Mouse (Mus musculus): Measurements from ENCODE around the gene Pnp2. TPM values are rescaled to one million over a fixed set of nuclear protein-coding genes. Genes with fewer than 3 reads are reported as not detected.

Pnp2 gene
- total and polyA plus RNA-seq, 2 experiments from 2014 or later: 1.00 to 1.6 TPM

- DNase-seq (no peak), ATAC-seq (no peak)
- no peak overlapping the region for H3K27ac ChIP-seq (ENCODE audit: low read depth, low read length)
- no peaks in the 10 kb centered on the region for H3K36me3 ChIP-seq (ENCODE audit: insufficient read depth)
- 90% methylated on average over 6 of the region's 6 CpGs for WGBS
- no peak overlapping the region for H3K9ac ChIP-seq
- H3K9me3 ChIP-seq (ENCODE audit: low read length): no peaks in the 10 kb centered on the region
- H3K27me3 ChIP-seq (ENCODE audit: insufficient read depth, low read length): no peaks in the 10 kb centered on the region
- H3K4me2 ChIP-seq (ENCODE audit: low read depth): no peak overlapping the region
- no peak overlapping the region for H3K4me3 ChIP-seq (ENCODE audit: low read depth, low read length)
- no peaks in the 10 kb centered on the region; the same call in 1 of the 2 replicates for H3K4me1 ChIP-seq (ENCODE audit: insufficient read depth)
- TF ChIP-seq CTCF (IDR thresholded peaks at IDR 0.05; ENCODE audit: low read depth): no peak
Measured at GRCm38 (mm10) chr14:51009572-51009971, 53.8 kb downstream of the Pnp2 start.

Other genes starting within 250 kb of the Pnp2 start
- gene Olfr748, start 248.6 kb upstream of the Pnp2 start, total RNA-seq (2014; rRNA removed): not detected in 2 replicates
- gene Olfr748, start 248.6 kb upstream of the Pnp2 start, polyA plus RNA-seq (2015; fragmentation: Nextera tagmentation; extraction: Ambion mirVana): not detected in 2 replicates
- not detected in 2 replicates for gene Olfr749, start 210.9 kb upstream of the Pnp2 start, total RNA-seq (2014; rRNA removed)
- gene Olfr749, start 210.9 kb upstream of the Pnp2 start, polyA plus RNA-seq (2015; fragmentation: Nextera tagmentation; extraction: Ambion mirVana): not detected in 2 replicates
- 101 and 114 TPM in 2 replicates for gene Ttc5, start 170.5 kb upstream of the Pnp2 start, total RNA-seq (2014; rRNA removed)
- 92.8 and 100 TPM in 2 replicates for gene Ttc5, start 170.5 kb upstream of the Pnp2 start, polyA plus RNA-seq (2015; fragmentation: Nextera tagmentation; extraction: Ambion mirVana)
- gene Ccnb1ip1, start 148.3 kb upstream of the Pnp2 start, total RNA-seq (2014; rRNA removed): 0.19 TPM in 1 of 2 replicates, not detected in the other
- gene Ccnb1ip1, start 148.3 kb upstream of the Pnp2 start, polyA plus RNA-seq (2015; fragmentation: Nextera tagmentation; extraction: Ambion mirVana): 0.09 TPM in 1 of 2 replicates, not detected in the other
- gene Parp2, start 148.2 kb upstream of the Pnp2 start, total RNA-seq (2014; rRNA removed): 33.2 and 35.7 TPM in 2 replicates
- 30.3 and 34.4 TPM in 2 replicates for gene Parp2, start 148.2 kb upstream of the Pnp2 start, polyA plus RNA-seq (2015; fragmentation: Nextera tagmentation; extraction: Ambion mirVana)
- gene Tep1, start 85.4 kb upstream of the Pnp2 start, total RNA-seq (2014; rRNA removed): 2.4 and 2.5 TPM in 2 replicates
- gene Tep1, start 85.4 kb upstream of the Pnp2 start, polyA plus RNA-seq (2015; fragmentation: Nextera tagmentation; extraction: Ambion mirVana): 1.1 and 1.2 TPM in 2 replicates
- 1.1 and 2.8 TPM in 2 replicates for gene Klhl33, start 58.5 kb upstream of the Pnp2 start, total RNA-seq (2014; rRNA removed)
- 0.70 and 0.80 TPM in 2 replicates for gene Klhl33, start 58.5 kb upstream of the Pnp2 start, polyA plus RNA-seq (2015; fragmentation: Nextera tagmentation; extraction: Ambion mirVana)
- 75.2 and 102 TPM in 2 replicates for gene Osgep, start 31.1 kb upstream of the Pnp2 start, total RNA-seq (2014; rRNA removed)
- 79.1 and 87.6 TPM in 2 replicates for gene Osgep, start 31.1 kb upstream of the Pnp2 start, polyA plus RNA-seq (2015; fragmentation: Nextera tagmentation; extraction: Ambion mirVana)
- gene Apex1, start 31.0 kb upstream of the Pnp2 start, total RNA-seq (2014; rRNA removed): 134 and 150 TPM in 2 replicates
- 193 and 233 TPM in 2 replicates for gene Apex1, start 31.0 kb upstream of the Pnp2 start, polyA plus RNA-seq (2015; fragmentation: Nextera tagmentation; extraction: Ambion mirVana)
- gene Pip4p1, start 25.1 kb upstream of the Pnp2 start, total RNA-seq (2014; rRNA removed): 54.8 and 61.9 TPM in 2 replicates
- 97.2 and 103 TPM in 2 replicates for gene Pip4p1, start 25.1 kb upstream of the Pnp2 start, polyA plus RNA-seq (2015; fragmentation: Nextera tagmentation; extraction: Ambion mirVana)
- gene Pnp, start 24.9 kb upstream of the Pnp2 start, total RNA-seq (2014; rRNA removed): 16.7 and 20.0 TPM in 2 replicates
- 11.3 and 13.1 TPM in 2 replicates for gene Pnp, start 24.9 kb upstream of the Pnp2 start, polyA plus RNA-seq (2015; fragmentation: Nextera tagmentation; extraction: Ambion mirVana)
- gene Gm49342, start 11.5 kb upstream of the Pnp2 start, total RNA-seq (2014; rRNA removed): 13.1 and 19.0 TPM in 2 replicates
- not detected in 2 replicates for gene Gm49342, start 11.5 kb upstream of the Pnp2 start, polyA plus RNA-seq (2015; fragmentation: Nextera tagmentation; extraction: Ambion mirVana)
- gene Rnase10, start 51.8 kb downstream of the Pnp2 start, total RNA-seq (2014; rRNA removed): not detected in 2 replicates
- gene Rnase10, start 51.8 kb downstream of the Pnp2 start, polyA plus RNA-seq (2015; fragmentation: Nextera tagmentation; extraction: Ambion mirVana): not detected in 2 replicates
- not detected in 2 replicates for gene Rnase9, start 85.9 kb downstream of the Pnp2 start, total RNA-seq (2014; rRNA removed)
- gene Rnase9, start 85.9 kb downstream of the Pnp2 start, polyA plus RNA-seq (2015; fragmentation: Nextera tagmentation; extraction: Ambion mirVana): not detected in 2 replicates
- gene Rnase11, start 94.2 kb downstream of the Pnp2 start, total RNA-seq (2014; rRNA removed): not detected in 2 replicates
- not detected in 2 replicates for gene Rnase11, start 94.2 kb downstream of the Pnp2 start, polyA plus RNA-seq (2015; fragmentation: Nextera tagmentation; extraction: Ambion mirVana)
- not detected in 2 replicates for gene Rnase12, start 101.7 kb downstream of the Pnp2 start, total RNA-seq (2014; rRNA removed)
- 0.38 TPM in 1 of 2 replicates, not detected in the other for gene Rnase12, start 101.7 kb downstream of the Pnp2 start, polyA plus RNA-seq (2015; fragmentation: Nextera tagmentation; extraction: Ambion mirVana)
- gene Olfr750, start 118.4 kb downstream of the Pnp2 start, total RNA-seq (2014; rRNA removed): not detected in 2 replicates
- 0.08 TPM in 1 of 2 replicates, not detected in the other for gene Olfr750, start 118.4 kb downstream of the Pnp2 start, polyA plus RNA-seq (2015; fragmentation: Nextera tagmentation; extraction: Ambion mirVana)
- 23.2 and 27.7 TPM in 2 replicates for gene Rnase4, start 135.1 kb downstream of the Pnp2 start, total RNA-seq (2014; rRNA removed)
- gene Rnase4, start 135.1 kb downstream of the Pnp2 start, polyA plus RNA-seq (2015; fragmentation: Nextera tagmentation; extraction: Ambion mirVana): 15.8 and 16.3 TPM in 2 replicates
- gene Ang, start 135.2 kb downstream of the Pnp2 start, total RNA-seq (2014; rRNA removed): 0.62 and 4.9 TPM in 2 replicates
- gene Ang, start 135.2 kb downstream of the Pnp2 start, polyA plus RNA-seq (2015; fragmentation: Nextera tagmentation; extraction: Ambion mirVana): 2.8 and 4.0 TPM in 2 replicates
- 0.15 TPM in 1 of 2 replicates, not detected in the other for gene Eddm3b, start 158.4 kb downstream of the Pnp2 start, total RNA-seq (2014; rRNA removed)
- 0.22 TPM in 1 of 2 replicates, not detected in the other for gene Eddm3b, start 158.4 kb downstream of the Pnp2 start, polyA plus RNA-seq (2015; fragmentation: Nextera tagmentation; extraction: Ambion mirVana)
- gene Rnase6, start 167.9 kb downstream of the Pnp2 start, total RNA-seq (2014; rRNA removed): 0.77 and 2.7 TPM in 2 replicates
- 1.3 and 1.4 TPM in 2 replicates for gene Rnase6, start 167.9 kb downstream of the Pnp2 start, polyA plus RNA-seq (2015; fragmentation: Nextera tagmentation; extraction: Ambion mirVana)
- not detected in 2 replicates for gene Rnase1, start 190.8 kb downstream of the Pnp2 start, total RNA-seq (2014; rRNA removed)
- gene Rnase1, start 190.8 kb downstream of the Pnp2 start, polyA plus RNA-seq (2015; fragmentation: Nextera tagmentation; extraction: Ambion mirVana): 0.21 TPM in 1 of 2 replicates, not detected in the other
- gene Rnase2b, start 206.3 kb downstream of the Pnp2 start, total RNA-seq (2014; rRNA removed): not detected in 2 replicates
- gene Rnase2b, start 206.3 kb downstream of the Pnp2 start, polyA plus RNA-seq (2015; fragmentation: Nextera tagmentation; extraction: Ambion mirVana): not detected in 2 replicates
- gene Ang2, start 243.2 kb downstream of the Pnp2 start, total RNA-seq (2014; rRNA removed): not detected in 2 replicates
- gene Ang2, start 243.2 kb downstream of the Pnp2 start, polyA plus RNA-seq (2015; fragmentation: Nextera tagmentation; extraction: Ambion mirVana): not detected in 2 replicates
- not detected in 2 replicates for gene Ear14, start 247.4 kb downstream of the Pnp2 start, total RNA-seq (2014; rRNA removed)
- not detected in 2 replicates for gene Ear14, start 247.4 kb downstream of the Pnp2 start, polyA plus RNA-seq (2015; fragmentation: Nextera tagmentation; extraction: Ambion mirVana)

Measured in forebrain, postnatal 0 days (tissue).